Mouse (Mus musculus): ENCODE data around the gene Zgrf1. TPM values are rescaled to one million over a fixed set of nuclear protein-coding genes. Genes with fewer than 3 reads are reported as not detected.
A peak's percentile ranks its signal among the peaks of the same experiment; 100 is the strongest.

Gene Zgrf1
- polyA plus RNA-seq, 1 experiment from 2014 or later: 8.2 TPM

GRCm38 (mm10) chr3:127630735-127631372 lies 77.6 kb downstream of the Zgrf1 start:
- Histone ChIP-seq H3K36me3 (no peaks in the 10 kb centered on the region), H3K4me1 (peaks cover 44% of the 10 kb centered on the region), H3K27me3 (peaks cover 91% of the 10 kb centered on the region), H3K4me3 (replicated peaks) (no peak overlapping the region), H3K27ac (replicated peaks) (no peak overlapping the region), H3K9ac (no peak overlapping the region), H3K9me3 (replicated peaks) (no peaks in the 10 kb centered on the region), H3K4me2 (replicated peaks) (no peak overlapping the region)
- no peak for ATAC-seq (ENCODE audit: insufficient number of reproducible peaks, low FRiP score, low TSS enrichment, low read depth)
- WGBS: 5% methylated on average over 17 of the region's 17 CpGs

- H3K27ac ChIP-seq (replicated peaks): no peak overlapping the region
- H3K4me3 ChIP-seq (replicated peaks): no peak overlapping the region
- 2% methylated on average over 10 of the region's 10 CpGs for WGBS
- no peak overlapping the region for H3K9ac ChIP-seq
- H3K4me2 ChIP-seq (replicated peaks): no peak overlapping the region
- peaks cover 90% of the 10 kb centered on the region for H3K27me3 ChIP-seq
- H3K9me3 ChIP-seq (replicated peaks): no peaks in the 10 kb centered on the region
- H3K36me3 ChIP-seq: no peaks in the 10 kb centered on the region
- no peak for ATAC-seq (ENCODE audit: insufficient number of reproducible peaks, low FRiP score, low TSS enrichment, low read depth)
- peaks cover 41% of the 10 kb centered on the region for H3K4me1 ChIP-seq
Observed at GRCm38 (mm10) chr3:127631582-127631981, 78.3 kb downstream of the Zgrf1 start.

GRCm38 (mm10) chr3:127632531-127632930 lies 79.2 kb downstream of the Zgrf1 start:
- no peak overlapping the region for H3K9ac ChIP-seq
- no peak for ATAC-seq (ENCODE audit: insufficient number of reproducible peaks, low FRiP score, low TSS enrichment, low read depth)
- no peaks in the 10 kb centered on the region for H3K9me3 ChIP-seq (replicated peaks)
- under 1% methylated on average over 32 of the region's 32 CpGs for WGBS
- peaks cover 91% of the 10 kb centered on the region for H3K27me3 ChIP-seq
- peak overlapping the region; percentile 79 for H3K4me2 ChIP-seq (replicated peaks)
- H3K4me1 ChIP-seq: peaks cover 41% of the 10 kb centered on the region
- H3K4me3 ChIP-seq (replicated peaks): peak overlapping the region; percentile 46
- H3K27ac ChIP-seq (replicated peaks): no peak overlapping the region
- H3K36me3 ChIP-seq: no peaks in the 10 kb centered on the region

- Histone ChIP-seq H3K4me3 (replicated peaks) (peak within 1 kb of the TSS; percentile 46), H3K4me2 (replicated peaks) (peak within 1 kb of the TSS; percentile 79), H3K36me3 (no peaks in the 10 kb centered on the region), H3K9me3 (replicated peaks) (no peaks in the 10 kb centered on the region), H3K4me1 (peaks cover 32% of the 10 kb centered on the region), H3K27ac (replicated peaks) (no peak within 1 kb of the TSS), H3K27me3 (peaks cover 91% of the 10 kb centered on the region), H3K9ac (no peak within 1 kb of the TSS)
- WGBS: under 1% methylated on average over 92 of the region's 92 CpGs
- ATAC-seq (ENCODE audit: insufficient number of reproducible peaks, low FRiP score, low TSS enrichment, low read depth): peak; percentile 22; the same call in 1 of the 2 replicates
Observed at GRCm38 (mm10) chr3:127633080-127634032, 80.1 kb downstream of the Zgrf1 start, which contains the start of gene Neurog2. TSS of gene Neurog2 (plus strand) at chr3:127633135.

DNA sequence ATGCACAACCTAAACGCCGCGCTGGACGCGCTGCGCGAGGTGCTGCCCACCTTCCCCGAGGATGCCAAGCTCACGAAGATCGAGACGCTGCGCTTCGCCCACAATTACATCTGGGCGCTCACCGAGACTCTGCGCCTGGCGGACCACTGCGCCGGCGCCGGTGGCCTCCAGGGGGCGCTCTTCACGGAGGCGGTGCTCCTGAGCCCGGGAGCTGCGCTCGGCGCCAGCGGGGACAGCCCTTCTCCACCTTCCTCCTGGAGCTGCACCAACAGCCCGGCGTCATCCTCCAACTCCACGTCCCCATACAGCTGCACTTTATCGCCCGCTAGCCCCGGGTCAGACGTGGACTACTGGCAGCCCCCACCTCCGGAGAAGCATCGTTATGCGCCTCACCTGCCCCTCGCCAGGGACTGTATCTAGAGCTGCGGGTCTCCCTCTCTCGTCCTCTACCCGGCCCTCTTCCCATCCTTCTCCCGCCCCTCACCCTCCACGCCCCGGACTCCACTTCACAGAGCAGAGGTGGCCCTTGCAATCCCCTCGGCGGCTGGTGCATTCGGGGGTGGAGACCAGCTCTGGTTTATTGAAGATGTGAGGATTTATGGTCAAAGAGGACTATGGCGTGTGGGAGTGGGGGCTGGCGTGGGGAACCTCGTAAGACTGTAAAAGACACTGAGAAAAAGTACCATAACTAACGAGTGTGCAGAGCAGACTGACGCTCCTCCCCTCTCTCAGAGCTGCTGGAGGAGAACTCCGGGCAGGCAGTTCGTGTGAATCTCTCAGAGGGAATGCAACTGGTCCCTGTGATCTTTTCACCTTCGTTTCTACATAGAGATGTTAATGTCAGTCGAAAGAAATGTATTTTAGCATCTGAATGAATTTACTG lies 81.1 kb downstream of the Zgrf1 start:
- Histone ChIP-seq H3K9ac (no peak overlapping the region), H3K9me3 (replicated peaks) (no peaks in the 10 kb centered on the region), H3K27ac (replicated peaks) (no peak overlapping the region), H3K36me3 (no peaks in the 10 kb centered on the region), H3K4me3 (replicated peaks) (peak overlapping the region; percentile 46), H3K4me1 (peaks cover 27% of the 10 kb centered on the region), H3K27me3 (peaks cover 93% of the 10 kb centered on the region), H3K4me2 (replicated peaks) (peak overlapping the region; percentile 79)
- WGBS: under 1% methylated on average over 58 of the region's 58 CpGs
- ATAC-seq (ENCODE audit: insufficient number of reproducible peaks, low FRiP score, low TSS enrichment, low read depth): peak; percentile 82

- no peak for ATAC-seq (ENCODE audit: insufficient number of reproducible peaks, low FRiP score, low TSS enrichment, low read depth)
- no peaks in the 10 kb centered on the region for H3K9me3 ChIP-seq (replicated peaks)
- 11% methylated on average over 3 of the region's 3 CpGs for WGBS
- H3K9ac ChIP-seq: no peak overlapping the region
- peaks cover 94% of the 10 kb centered on the region for H3K27me3 ChIP-seq
- H3K27ac ChIP-seq (replicated peaks): no peak overlapping the region
- H3K4me2 ChIP-seq (replicated peaks): no peak overlapping the region
- peaks cover 30% of the 10 kb centered on the region for H3K4me1 ChIP-seq
- no peak overlapping the region for H3K4me3 ChIP-seq (replicated peaks)
- H3K36me3 ChIP-seq: no peaks in the 10 kb centered on the region
Observed at GRCm38 (mm10) chr3:127634984-127635349, 81.7 kb downstream of the Zgrf1 start.

- H3K27ac ChIP-seq (replicated peaks): no peak overlapping the region
- no peaks in the 10 kb centered on the region for H3K36me3 ChIP-seq
- ATAC-seq (ENCODE audit: insufficient number of reproducible peaks, low FRiP score, low TSS enrichment, low read depth): no peak
- H3K9ac ChIP-seq: no peak overlapping the region
- no peak overlapping the region; the same call in 1 of the 2 replicates for H3K4me2 ChIP-seq (replicated peaks)
- no peak overlapping the region for H3K4me3 ChIP-seq (replicated peaks)
- peaks cover 89% of the 10 kb centered on the region for H3K27me3 ChIP-seq
- H3K4me1 ChIP-seq: peaks cover 13% of the 10 kb centered on the region; the same call in 1 of the 2 replicates
- no peaks in the 10 kb centered on the region for H3K9me3 ChIP-seq (replicated peaks)
- 3% methylated on average over 36 of the region's 36 CpGs for WGBS
Observed at GRCm38 (mm10) chr3:127639875-127640761, 86.8 kb downstream of the Zgrf1 start.

- Histone ChIP-seq H3K27me3 (peaks cover 89% of the 10 kb centered on the region), H3K4me3 (replicated peaks) (no peak overlapping the region)
- no peak for ATAC-seq (ENCODE audit: insufficient number of reproducible peaks, low FRiP score, low TSS enrichment, low read depth)
Observed at GRCm38 (mm10) chr3:127640762-127641700, 87.7 kb downstream of the Zgrf1 start.

DNA sequence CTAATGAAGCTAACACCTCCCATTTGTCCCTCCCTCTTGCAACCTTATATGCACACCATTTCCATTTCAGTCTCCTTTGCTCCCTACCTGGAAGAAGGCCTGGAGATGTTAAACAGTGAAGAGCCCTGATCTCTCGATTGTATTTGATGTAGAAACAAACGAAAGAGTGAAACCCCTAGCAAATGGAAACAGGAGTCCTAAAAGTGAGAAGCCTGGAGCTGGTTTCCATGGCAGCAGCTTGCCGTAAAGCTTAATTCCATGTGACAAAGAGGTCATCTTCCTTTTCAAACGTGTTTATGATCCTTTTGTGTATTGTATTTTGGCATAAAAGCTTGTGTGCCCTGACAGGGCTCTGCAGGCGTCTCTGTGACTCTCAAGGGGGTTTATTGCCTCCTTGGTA lies 88.9 kb downstream of the Zgrf1 start:
- H3K36me3 ChIP-seq: no peaks in the 10 kb centered on the region
- no peaks in the 10 kb centered on the region for H3K9me3 ChIP-seq (replicated peaks)
- H3K4me2 ChIP-seq (replicated peaks): no peak overlapping the region
- 9% methylated on average over 5 of the region's 5 CpGs for WGBS
- peaks cover 13% of the 10 kb centered on the region; the same call in 1 of the 2 replicates for H3K4me1 ChIP-seq
- H3K4me3 ChIP-seq (replicated peaks): no peak overlapping the region
- H3K27me3 ChIP-seq: peaks cover 90% of the 10 kb centered on the region
- H3K9ac ChIP-seq: no peak overlapping the region
- no peak overlapping the region for H3K27ac ChIP-seq (replicated peaks)
- ATAC-seq (ENCODE audit: insufficient number of reproducible peaks, low FRiP score, low TSS enrichment, low read depth): no peak

More at GRCm38 (mm10) chr3:127640762-127641700, 87.7 kb downstream of the Zgrf1 start:
- no peak overlapping the region for H3K27ac ChIP-seq (replicated peaks)
- H3K9ac ChIP-seq: no peak overlapping the region
- peak overlapping the region; percentile 12; the same call in 1 of the 2 replicates for H3K4me2 ChIP-seq (replicated peaks)
- no peaks in the 10 kb centered on the region for H3K36me3 ChIP-seq
- 3% methylated on average over 37 of the region's 37 CpGs for WGBS
- no peaks in the 10 kb centered on the region for H3K9me3 ChIP-seq (replicated peaks)
- peaks cover 13% of the 10 kb centered on the region; the same call in 1 of the 2 replicates for H3K4me1 ChIP-seq

Data from embryonic facial prominence, embryonic 15.5 days (tissue).